Mouse (Mus musculus) liver, embryonic 13.5 days (tissue): Measurements from ENCODE around the gene Sapcd1. TPM values are rescaled to one million over a fixed set of nuclear protein-coding genes. Genes with fewer than 3 reads are reported as not detected.

ENCODE experiments used
- ATAC-seq: fragments of 200-750 bp; cut with Nextera tagmentation; 2 replicates; pipeline ENCODE4 v1.8.0; 2017; ENCODE audit warnings: low read depth, mild to moderate bottlenecking, moderate number of reproducible peaks, moderate library complexity
- DNase-seq: peaks from one replicate; pipeline ENCODE4 v3.0.0; 2022
- H3K27ac ChIP-seq: fragments of 300-500 bp; sonication (generic); 2 replicates; pipeline ENCODE4 v1.5.1; 2015; ENCODE audit warnings: moderate library complexity, mild to moderate bottlenecking, inconsistent platforms
- H3K27me3 ChIP-seq: fragments of 300-500 bp; sonication (generic); 2 replicates; pipeline ENCODE4 v1.6.1; 2015; ENCODE audit warnings: mild to moderate bottlenecking, inconsistent platforms
- H3K36me3 ChIP-seq: fragments of 300-500 bp; sonication (generic); 2 replicates; pipeline ENCODE4 v1.6.1; 2015; ENCODE audit warnings: mild to moderate bottlenecking, inconsistent platforms
- H3K4me1 ChIP-seq: fragments of 300-500 bp; sonication (generic); replicated peaks from 2 replicates; pipeline ENCODE4 v1.6.1; 2015; ENCODE audit warnings: inconsistent platforms
- H3K4me2 ChIP-seq: fragments of 300-500 bp; sonication (generic); 2 replicates; pipeline ENCODE4 v1.6.1; 2015; ENCODE audit warnings: inconsistent platforms, mild to moderate bottlenecking, moderate library complexity
- H3K4me3 ChIP-seq: fragments of 300-500 bp; sonication (generic); replicated peaks from 2 replicates; pipeline ENCODE4 v1.5.1; 2015; ENCODE audit warnings: mild to moderate bottlenecking, inconsistent platforms
- H3K9ac ChIP-seq: fragments of 300-500 bp; sonication (generic); 2 replicates; pipeline ENCODE4 v1.6.1; 2015; ENCODE audit warnings: mild to moderate bottlenecking, inconsistent platforms
- H3K9me3 ChIP-seq: fragments of 300-500 bp; sonication (generic); replicated peaks from 2 replicates; pipeline ENCODE4 v1.6.1; 2016; ENCODE audit warnings: inconsistent platforms
- WGBS: fragments of 180-500 bp; shearing (Covaris S2); methylation state at CpG from one replicate; pipeline ENCODE4 v1.1.7; 2015; ENCODE audit not compliant: insufficient replicate concordance; 5-methylcytosine and 5-hydroxymethylcytosine counted together
- polyA plus RNA-seq: library from polyadenylated mRNA; unstranded; fragments of >200 nt; fragmentation: Nextera tagmentation; extraction: Ambion mirVana; gene quantifications from 2 replicates; pipeline ENCODE4 v1.2.1, GENCODE M21; 2015

Sapcd1 gene
- polyA plus RNA-seq, 1 experiment from 2014 or later = 2.8 TPM

- WGBS = 26% methylated on average over 10 of the region's 10 CpGs
- ATAC-seq (no peak), DNase-seq (no peak)
- H3K27ac ChIP-seq = no peak overlapping the region
- peaks cover 11% of the 10 kb centered on the region for H3K36me3 ChIP-seq
- peak overlapping the region; percentile 72 for H3K4me2 ChIP-seq
- peaks cover 87% of the 10 kb centered on the region for H3K27me3 ChIP-seq
- H3K4me3 ChIP-seq = peak overlapping the region; percentile 49
- no peaks in the 10 kb centered on the region for H3K9me3 ChIP-seq
- peaks cover 55% of the 10 kb centered on the region for H3K4me1 ChIP-seq
- no peak overlapping the region for H3K9ac ChIP-seq
Measured at GRCm38 (mm10) chr17:35064378-35064877, 36.6 kb upstream of the Sapcd1 start.

- ATAC-seq = no peak
- DNase-seq = no peak
- 77% methylated on average over 3 of the region's 3 CpGs for WGBS
- peaks cover 77% of the 10 kb centered on the region for H3K27me3 ChIP-seq
- H3K27ac ChIP-seq = no peak overlapping the region
- no peak overlapping the region for H3K4me2 ChIP-seq
- peaks cover 13% of the 10 kb centered on the region for H3K36me3 ChIP-seq
- H3K4me1 ChIP-seq = peaks cover 64% of the 10 kb centered on the region
- H3K4me3 ChIP-seq = no peak overlapping the region
- H3K9me3 ChIP-seq = no peaks in the 10 kb centered on the region
- H3K9ac ChIP-seq = no peak overlapping the region
Measured at GRCm38 (mm10) chr17:35063466-35063865, 35.6 kb upstream of the Sapcd1 start.

- H3K9me3 ChIP-seq = no peaks in the 10 kb centered on the region
- H3K4me3 ChIP-seq = no peak overlapping the region
- peaks cover 75% of the 10 kb centered on the region for H3K4me1 ChIP-seq
- ATAC-seq = no peak
- no peak overlapping the region for H3K27ac ChIP-seq
- no peak overlapping the region for H3K9ac ChIP-seq
- no peak overlapping the region for H3K4me2 ChIP-seq
- H3K27me3 ChIP-seq = peaks cover 56% of the 10 kb centered on the region
- peaks cover 31% of the 10 kb centered on the region for H3K36me3 ChIP-seq
- WGBS = 64% methylated on average over 8 of the region's 8 CpGs
- no peak for DNase-seq
Measured at GRCm38 (mm10) chr17:35061299-35061698, 33.5 kb upstream of the Sapcd1 start.

GRCm38 (mm10) chr17:35060737-35061297 lies 33.0 kb upstream of the Sapcd1 start:
- no peak overlapping the region for H3K27ac ChIP-seq
- ATAC-seq (no peak), DNase-seq (peak; percentile 53)
- H3K4me3 ChIP-seq = peak overlapping the region; percentile 65; the same call in 1 of the 2 replicates
- no peaks in the 10 kb centered on the region for H3K9me3 ChIP-seq
- H3K36me3 ChIP-seq = peaks cover 36% of the 10 kb centered on the region
- WGBS = 63% methylated on average over 22 of the region's 22 CpGs
- peaks cover 75% of the 10 kb centered on the region for H3K4me1 ChIP-seq
- peak overlapping the region; percentile 92 for H3K4me2 ChIP-seq
- 0 out of 2 replicates have a peak overlapping the region, but pooled peaks have one; percentile 70 for H3K9ac ChIP-seq
- H3K27me3 ChIP-seq = peaks cover 51% of the 10 kb centered on the region

GRCm38 (mm10) chr17:35060071-35060470 lies 32.3 kb upstream of the Sapcd1 start:
- Histone ChIP-seq H3K9me3 (no peaks in the 10 kb centered on the region), H3K27ac (no peak overlapping the region), H3K4me2 (peak overlapping the region; percentile 92), H3K4me3 (peak overlapping the region; percentile 65), H3K27me3 (peaks cover 44% of the 10 kb centered on the region), H3K4me1 (peaks cover 73% of the 10 kb centered on the region), H3K9ac (peak overlapping the region; percentile 70), H3K36me3 (peaks cover 44% of the 10 kb centered on the region)
- DNase-seq (no peak), ATAC-seq (no peak)
- WGBS = 40% methylated on average over 14 of the region's 14 CpGs

- peak within 1 kb of the TSS; percentile 65 for H3K4me3 ChIP-seq
- H3K4me2 ChIP-seq = peak within 1 kb of the TSS; percentile 92
- ATAC-seq (peak; percentile 74), DNase-seq (peak; percentile 75)
- H3K27me3 ChIP-seq = peaks cover 35% of the 10 kb centered on the region
- WGBS = under 1% methylated on average over 57 of the region's 57 CpGs
- peaks cover 67% of the 10 kb centered on the region for H3K4me1 ChIP-seq
- peak within 1 kb of the TSS; percentile 70 for H3K9ac ChIP-seq
- H3K27ac ChIP-seq = peak within 1 kb of the TSS; percentile 44
- H3K9me3 ChIP-seq = no peaks in the 10 kb centered on the region
- peaks cover 51% of the 10 kb centered on the region for H3K36me3 ChIP-seq
Measured at GRCm38 (mm10) chr17:35058911-35059892, 31.4 kb upstream of the Sapcd1 start, which contains the start of gene Ddah2. Gene Ddah2, plus strand, starts transcription at chr17:35059035.

- Histone ChIP-seq H3K4me2 (peak overlapping the region; percentile 92; the same call in 1 of the 2 replicates), H3K27me3 (peaks cover 26% of the 10 kb centered on the region), H3K4me3 (no peak overlapping the region), H3K27ac (peak overlapping the region; percentile 44; the same call in 1 of the 2 replicates), H3K9me3 (no peaks in the 10 kb centered on the region), H3K9ac (no peak overlapping the region), H3K4me1 (peaks cover 70% of the 10 kb centered on the region), H3K36me3 (peaks cover 60% of the 10 kb centered on the region)
- DNase-seq (no peak), ATAC-seq (no peak)
- 69% methylated on average over 9 of the region's 9 CpGs for WGBS
Measured at GRCm38 (mm10) chr17:35058316-35058715, 30.5 kb upstream of the Sapcd1 start.

GRCm38 (mm10) chr17:35057090-35057489 lies 29.3 kb upstream of the Sapcd1 start:
- ATAC-seq = no peak

GRCm38 (mm10) chr17:35055691-35056495 lies 28.1 kb upstream of the Sapcd1 start:
- H3K9me3 ChIP-seq = no peaks in the 10 kb centered on the region
- H3K36me3 ChIP-seq = peaks cover 66% of the 10 kb centered on the region
- DNase-seq = no peak
- no peak overlapping the region for H3K4me2 ChIP-seq
- H3K9ac ChIP-seq = 0 out of 2 replicates have a peak overlapping the region, but pooled peaks have one; percentile 15
- H3K27me3 ChIP-seq = peaks cover 6% of the 10 kb centered on the region; the same call in 1 of the 2 replicates
- H3K27ac ChIP-seq = peak overlapping the region; percentile 6; the same call in 1 of the 2 replicates
- ATAC-seq = no peak
- peaks cover 81% of the 10 kb centered on the region for H3K4me1 ChIP-seq
- H3K4me3 ChIP-seq = no peak overlapping the region
- WGBS = 80% methylated on average over 7 of the region's 7 CpGs

More at GRCm38 (mm10) chr17:35057090-35057489, 29.3 kb upstream of the Sapcd1 start:
- H3K27ac ChIP-seq = peak overlapping the region; percentile 24; the same call in 1 of the 2 replicates
- H3K4me3 ChIP-seq = no peak overlapping the region
- peaks cover 80% of the 10 kb centered on the region for H3K4me1 ChIP-seq
- H3K9ac ChIP-seq = no peak overlapping the region
- H3K4me2 ChIP-seq = no peak overlapping the region
- H3K9me3 ChIP-seq = no peaks in the 10 kb centered on the region
- peaks cover 73% of the 10 kb centered on the region for H3K36me3 ChIP-seq
- H3K27me3 ChIP-seq = peaks cover 14% of the 10 kb centered on the region
- WGBS = 33% methylated on average over 3 of the region's 3 CpGs
- no peak for DNase-seq

GRCm38 (mm10) chr17:35052271-35052798 lies 24.5 kb upstream of the Sapcd1 start:
- H3K27ac ChIP-seq = peak overlapping the region; percentile 97
- ATAC-seq (no peak), DNase-seq (no peak)
- H3K4me3 ChIP-seq = peak overlapping the region; percentile 78
- peak overlapping the region; percentile 92 for H3K9ac ChIP-seq
- H3K4me1 ChIP-seq = peaks cover 73% of the 10 kb centered on the region
- no peaks in the 10 kb centered on the region for H3K9me3 ChIP-seq
- H3K4me2 ChIP-seq = peak overlapping the region; percentile 100
- H3K27me3 ChIP-seq = no peaks in the 10 kb centered on the region
- WGBS = 82% methylated on average over 12 of the region's 12 CpGs
- peaks cover 49% of the 10 kb centered on the region for H3K36me3 ChIP-seq
